Mouse (Mus musculus) 3134 (cell line): ENCODE measurements around the gene Rundc3a.

Source experiments
- DNase-seq: peaks from one replicate; pipeline ENCODE4 v3.0.0-alpha.2; 2011; ENCODE audit warnings: low spot score; ENCODE audit not compliant: insufficient read length; ENCODE audit errors: extremely low read depth

Gene Rundc3a

DNA sequence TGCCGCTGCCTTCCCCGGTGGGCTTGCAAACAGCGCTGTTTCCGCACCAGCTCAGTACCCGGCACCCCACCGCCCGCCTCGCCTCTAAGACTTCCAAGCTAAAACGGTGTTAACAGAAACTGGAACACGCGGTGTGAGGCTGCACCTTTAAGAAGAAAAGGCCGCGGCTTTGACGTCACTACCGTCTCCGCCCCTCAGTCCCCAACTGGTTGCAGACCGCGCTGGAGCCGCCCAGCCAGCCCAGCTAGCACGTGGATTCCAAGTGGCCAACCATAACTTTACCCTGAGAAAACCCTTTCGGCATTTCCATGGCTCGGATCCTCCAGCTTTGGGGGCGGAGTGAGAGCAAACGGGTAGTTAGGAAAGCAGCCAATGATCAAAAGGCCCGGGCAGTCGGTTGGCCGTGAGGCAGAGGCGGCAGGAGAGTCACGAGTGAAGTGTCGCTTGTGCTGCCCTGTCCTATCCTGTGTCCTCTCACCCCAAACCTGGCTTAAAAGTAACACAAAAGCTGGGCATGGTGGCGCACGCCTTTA lies 15.2 kb downstream of the Rundc3a start:
- peak; percentile 98 for DNase-seq

- DNase-seq, result peak; percentile 53
These were observed 15.9 kb downstream of the Rundc3a start for GRCm38 (mm10) chr11:102408888-102409794.

- DNase-seq, result no peak
These were observed 16.7 kb downstream of the Rundc3a start for GRCm38 (mm10) chr11:102409795-102410330.

GRCm38 (mm10) chr11:102410345-102410744 lies 17.1 kb downstream of the Rundc3a start:
- DNase-seq, result peak; percentile 24

- DNase-seq, result peak; percentile 23
These were observed 17.9 kb downstream of the Rundc3a start for GRCm38 (mm10) chr11:102411061-102411460.

- DNase-seq, result peak; percentile 61
These were observed 18.5 kb downstream of the Rundc3a start for GRCm38 (mm10) chr11:102411704-102412103.

DNA sequence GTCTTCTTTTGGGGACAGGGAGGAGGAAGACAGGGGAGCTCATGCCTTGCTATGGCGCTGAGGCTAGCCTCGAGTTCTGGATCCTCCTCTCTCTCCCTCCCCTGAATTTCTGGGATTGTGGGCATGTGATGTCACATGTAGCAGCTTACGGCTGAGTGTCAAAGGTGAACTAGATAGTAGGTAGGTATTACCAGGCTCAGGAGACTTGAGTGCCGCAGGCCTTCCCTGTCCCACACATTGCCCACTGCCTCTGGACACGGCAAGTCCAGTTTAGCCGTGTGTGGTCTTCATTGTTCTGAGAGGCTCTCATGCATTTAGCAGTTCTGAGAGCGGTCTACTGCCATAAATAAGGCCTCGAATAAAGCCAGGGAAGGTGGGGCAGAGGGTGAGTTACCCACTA lies 19.9 kb downstream of the Rundc3a start:
- no peak for DNase-seq

DNA sequence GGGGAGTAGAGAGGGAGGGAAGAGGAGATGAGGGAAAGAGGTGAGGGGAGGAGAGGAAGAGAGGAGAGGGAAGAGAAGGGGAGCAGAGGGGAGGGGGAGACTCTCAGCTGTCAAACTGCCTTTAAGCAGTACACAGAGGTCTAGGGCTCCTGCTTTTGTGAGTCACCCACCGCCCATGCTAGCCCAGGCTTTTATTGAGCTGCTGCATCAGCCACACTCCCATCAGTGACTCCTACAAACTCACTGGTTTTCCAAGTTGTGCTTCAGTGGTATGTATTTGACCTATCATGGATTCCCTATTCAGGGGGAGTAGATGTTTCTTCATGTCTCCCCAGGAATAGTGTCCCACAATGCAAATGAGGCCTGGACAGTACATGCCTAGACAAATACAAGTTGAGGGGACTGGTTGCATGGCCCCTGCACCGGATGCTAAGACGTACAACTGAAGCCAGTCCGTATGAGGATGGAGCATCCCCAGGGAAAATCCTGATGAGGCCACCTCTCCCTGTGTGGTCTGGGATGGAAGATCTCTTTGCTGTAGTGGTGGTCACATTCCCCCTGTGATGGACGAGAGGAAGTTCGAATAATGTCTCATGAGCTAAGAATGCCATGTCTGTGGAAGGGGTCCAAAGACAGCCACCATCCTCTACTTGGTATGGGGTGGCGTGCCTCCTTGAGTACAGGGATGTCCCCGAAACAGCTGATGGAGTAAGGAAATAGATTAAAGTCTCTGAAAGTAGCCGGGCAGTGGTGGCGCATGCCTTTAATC lies 22.0 kb downstream of the Rundc3a start:
- DNase-seq, result no peak

GRCm38 (mm10) chr11:102417160-102417559 lies 24.0 kb downstream of the Rundc3a start:
- DNase-seq, result no peak

DNA sequence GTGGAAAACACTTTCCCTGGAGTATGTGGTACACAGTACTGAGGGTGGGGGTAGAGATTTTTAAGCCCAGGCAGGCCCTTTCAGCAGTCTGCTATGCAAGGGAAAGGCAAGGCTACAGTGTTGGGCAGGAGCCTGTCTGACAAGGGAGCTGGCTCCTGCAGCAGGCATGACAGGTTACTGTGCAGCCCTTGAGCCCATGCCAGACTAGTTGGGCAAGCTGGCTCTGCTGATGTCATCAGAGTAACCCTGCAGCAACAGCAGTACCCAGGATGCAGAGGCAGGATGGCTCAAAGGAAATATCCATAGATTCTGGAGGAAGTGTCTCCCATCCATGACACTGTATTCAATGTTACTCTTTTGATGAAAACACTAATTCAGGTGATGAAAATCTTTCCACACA lies 25.7 kb downstream of the Rundc3a start:
- peak; percentile 25 for DNase-seq

- no peak for DNase-seq
These were observed 28.4 kb downstream of the Rundc3a start for GRCm38 (mm10) chr11:102421559-102421958.

- DNase-seq, result peak; percentile 59
These were observed 31.5 kb downstream of the Rundc3a start for GRCm38 (mm10) chr11:102424666-102425065.

DNA sequence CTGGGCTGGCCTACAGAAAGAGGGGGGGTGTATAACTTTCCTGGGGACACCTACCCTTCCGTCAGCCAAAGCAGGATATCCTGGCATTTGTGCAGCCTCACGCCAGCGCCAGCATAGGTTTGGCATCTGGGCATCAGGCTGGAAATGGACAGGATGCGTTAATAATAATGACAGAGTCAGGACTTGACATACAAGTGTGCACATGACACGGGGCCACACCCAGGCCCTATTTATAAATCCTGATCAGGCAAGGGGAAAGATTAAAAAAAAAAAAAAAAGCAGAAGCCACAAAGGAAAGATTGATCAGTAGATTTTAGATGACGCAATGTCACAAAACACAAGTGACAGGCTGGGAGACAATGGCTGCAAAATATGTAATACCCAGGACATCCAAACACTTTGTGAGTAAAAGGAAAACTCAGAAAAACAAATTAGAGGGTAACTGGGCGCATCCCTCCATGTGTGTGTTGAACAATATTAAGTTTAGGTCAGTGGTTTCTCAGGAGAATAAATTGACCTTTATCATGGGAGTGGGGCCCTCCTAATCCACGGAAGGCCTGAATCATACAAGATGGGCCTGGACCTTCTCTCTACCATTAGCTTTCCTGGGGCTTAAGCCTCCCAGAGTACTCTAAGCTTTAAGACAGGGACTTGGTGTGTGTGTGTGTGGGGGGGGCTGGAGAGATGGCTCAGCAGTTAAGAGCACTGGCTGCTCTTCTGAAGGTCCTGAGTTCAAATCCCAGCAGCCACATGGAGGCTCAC lies 32.5 kb downstream of the Rundc3a start:
- DNase-seq, result peak; percentile 21

DNA sequence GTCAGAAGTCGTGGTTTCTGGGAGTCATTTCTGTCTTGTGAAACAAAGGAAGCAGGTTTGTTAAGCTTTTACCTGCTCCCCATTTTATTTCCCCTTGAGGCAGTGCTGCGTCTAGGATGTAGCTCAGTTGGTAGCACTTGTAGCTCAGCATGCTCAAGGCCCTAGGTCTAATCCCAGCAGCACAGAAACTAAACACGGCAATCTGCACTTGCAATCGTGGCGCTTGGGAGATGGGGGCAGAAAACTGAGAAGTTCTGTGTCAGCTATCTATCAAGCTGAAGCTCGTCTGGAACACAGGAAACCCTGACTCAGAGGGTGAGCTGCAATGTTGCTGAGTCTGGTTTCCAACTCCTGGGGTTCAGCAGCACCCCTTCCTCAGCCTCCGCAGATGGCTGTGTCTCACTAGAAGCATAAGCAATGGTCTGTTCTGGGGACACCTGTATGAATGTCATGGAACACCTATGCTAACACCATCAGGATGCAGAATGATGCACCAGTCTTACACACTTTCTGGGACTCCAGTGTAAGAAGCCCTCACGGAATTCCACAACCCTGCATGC lies 35.9 kb downstream of the Rundc3a start:
- DNase-seq, result no peak

DNA sequence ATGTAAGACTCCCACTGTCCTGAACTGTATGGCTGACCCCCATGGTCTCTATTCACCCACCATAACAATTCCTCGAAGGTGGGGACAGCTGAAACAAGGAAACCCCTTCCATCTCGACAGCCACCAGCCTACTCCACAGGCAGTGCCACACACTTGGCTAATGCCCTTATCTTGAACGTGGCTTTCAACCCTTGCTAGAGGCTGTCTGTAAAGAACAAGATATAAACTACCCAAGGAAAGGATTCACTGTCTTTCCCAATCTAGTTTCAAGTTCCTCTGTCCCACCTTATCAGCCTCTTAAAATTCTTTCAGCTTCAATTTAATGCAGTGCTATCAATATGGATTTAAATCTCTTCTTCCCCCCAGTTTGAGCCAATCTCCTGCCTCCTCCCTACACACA lies 36.3 kb downstream of the Rundc3a start:
- no peak for DNase-seq

GRCm38 (mm10) chr11:102430121-102431017 lies 37.2 kb downstream of the Rundc3a start, which contains the start of gene Grn:
Grn (plus strand) TSS chr11:102430315.
- DNase-seq, result peak; percentile 87

GRCm38 (mm10) chr11:102431018-102431645 lies 37.9 kb downstream of the Rundc3a start:
- peak; percentile 71 for DNase-seq

- DNase-seq, result no peak
These were observed 38.5 kb downstream of the Rundc3a start for GRCm38 (mm10) chr11:102431728-102432114.
